Mouse (Mus musculus) regulatory T cell (primary cell): ENCODE measurements around the gene Syde1.
"Not testable (repeated sequence)": the region's sequence is repeated elsewhere in the genome, so short reads cannot be mapped to it uniquely, and the experiment has no call there.

ENCODE experiments used
- in situ Hi-C: fragments of 300-600 bp; cut with MboI, MseI; formaldehyde crosslinking; loops from one replicate; pipeline ENCODE4 v1.15.1; 2025; ENCODE audit warnings: high pct_unique_total_duplicates

Gene Syde1

GRCm38 (mm10) chr10:78591406-78592328 is at the start of gene Syde1:
Gene Syde1 (minus strand): TSS chr10:78591964.
- in situ Hi-C loops, result loop anchor here (25.0 kb wide), 1 partner anchor 1471 kb away; no protein-coding TSS in a partner anchor

GRCm38 (mm10) chr10:78632311-78632710 is 40.5 kb upstream of the Syde1 start:
- in situ Hi-C loops, result no loop called here

- in situ Hi-C loops, result no loop called here
Measured at GRCm38 (mm10) chr10:78630194-78630593, 38.4 kb upstream of the Syde1 start.

- in situ Hi-C loops, result not testable (repeated sequence)
Measured at GRCm38 (mm10) chr10:78623143-78623542, 31.4 kb upstream of the Syde1 start.

GRCm38 (mm10) chr10:78617974-78618373 is 26.2 kb upstream of the Syde1 start, which contains the start of gene Olfr1357:
Gene Olfr1357 (minus strand): TSS chr10:78618074.
- in situ Hi-C loops, result no loop called here

GRCm38 (mm10) chr10:78607602-78608001 is 15.8 kb upstream of the Syde1 start:
- in situ Hi-C loops, result no loop called here

- in situ Hi-C loops, result no loop called here
Measured at GRCm38 (mm10) chr10:78605080-78605479, 13.3 kb upstream of the Syde1 start.

- in situ Hi-C loops, result loop anchor here (5.0 to 25.0 kb wide), 2 partner anchors 73 to 1462 kb away; no protein-coding TSS in a partner anchor
Measured at GRCm38 (mm10) chr10:78599865-78600264, 8.1 kb upstream of the Syde1 start.

- in situ Hi-C loops, result loop anchor here (25.0 kb wide), 1 partner anchor 1468 kb away; no protein-coding TSS in a partner anchor
Measured at GRCm38 (mm10) chr10:78594566-78594965, 2.8 kb upstream of the Syde1 start.

GRCm38 (mm10) chr10:78594157-78594556 is 2.4 kb upstream of the Syde1 start:
- in situ Hi-C loops, result loop anchor here (25.0 kb wide), 1 partner anchor 1468 kb away; no protein-coding TSS in a partner anchor

- in situ Hi-C loops, result loop anchor here (25.0 kb wide), 1 partner anchor 1469 kb away; no protein-coding TSS in a partner anchor
Measured at GRCm38 (mm10) chr10:78593736-78594135, 2.0 kb upstream of the Syde1 start.

GRCm38 (mm10) chr10:78592856-78593379 is 1.2 kb upstream of the Syde1 start:
- in situ Hi-C loops, result loop anchor here (25.0 kb wide), 1 partner anchor 1469 kb away; no protein-coding TSS in a partner anchor

- in situ Hi-C loops, result loop anchor here (25.0 kb wide), 1 partner anchor 1472 kb away; no protein-coding TSS in a partner anchor
Measured at GRCm38 (mm10) chr10:78590744-78591143, 1.0 kb downstream of the Syde1 start.

- in situ Hi-C loops, result loop anchor here (25.0 kb wide), 1 partner anchor 1472 kb away; no protein-coding TSS in a partner anchor
Measured at GRCm38 (mm10) chr10:78589901-78590300, 1.9 kb downstream of the Syde1 start.

GRCm38 (mm10) chr10:78589291-78589690 is 2.5 kb downstream of the Syde1 start:
- in situ Hi-C loops, result loop anchor here (25.0 kb wide), 1 partner anchor 1473 kb away; no protein-coding TSS in a partner anchor

- in situ Hi-C loops, result loop anchor here (25.0 kb wide), 1 partner anchor 1476 kb away; no protein-coding TSS in a partner anchor
Measured at GRCm38 (mm10) chr10:78586026-78586425, 5.7 kb downstream of the Syde1 start.

- in situ Hi-C loops, result loop anchor here (25.0 kb wide), 1 partner anchor 1477 kb away; no protein-coding TSS in a partner anchor
Measured at GRCm38 (mm10) chr10:78585606-78586005, 6.2 kb downstream of the Syde1 start.

- in situ Hi-C loops, result loop anchor here (25.0 kb wide), 1 partner anchor 1477 kb away; no protein-coding TSS in a partner anchor
Measured at GRCm38 (mm10) chr10:78584996-78585395, 6.8 kb downstream of the Syde1 start.

GRCm38 (mm10) chr10:78583939-78584338 is 7.8 kb downstream of the Syde1 start:
- in situ Hi-C loops, result loop anchor here (25.0 kb wide), 1 partner anchor 1478 kb away; no protein-coding TSS in a partner anchor

GRCm38 (mm10) chr10:78583347-78583746 is 8.4 kb downstream of the Syde1 start:
- in situ Hi-C loops, result loop anchor here (25.0 kb wide), 1 partner anchor 1479 kb away; no protein-coding TSS in a partner anchor

GRCm38 (mm10) chr10:78581121-78581520 is 10.6 kb downstream of the Syde1 start:
- in situ Hi-C loops, result loop anchor here (25.0 kb wide), 1 partner anchor 1481 kb away; no protein-coding TSS in a partner anchor
